Mouse (Mus musculus) Patski (cell line): ENCODE data around the gene Cxcl16. TPM values are rescaled to one million over a fixed set of nuclear protein-coding genes. Genes with fewer than 3 reads are reported as not detected.
A peak's percentile ranks its signal among the peaks of the same experiment; 100 is the strongest.

Experiments used
- ATAC-seq: fragments of 100-300 bp; one replicate; pipeline ENCODE4 v1.8.0; 2021
- CTCF ChIA-PET: fragments of 350-600 bp; sonication (Branson Sonifier 250); formaldehyde crosslinking; loops from one replicate; lab custom pipeline; 2022; ENCODE audit warnings: inconsistent platforms; lab: Charles Lee
- POLR2A ChIA-PET: fragments of 350-600 bp; sonication (Branson Sonifier 250); formaldehyde crosslinking; loops from one replicate; lab custom pipeline; 2022; ENCODE audit warnings: antibody characterized with exemption, inconsistent platforms; lab: Charles Lee
- DNase-seq: peaks from one replicate; pipeline ENCODE4 v3.0.0-alpha.2; 2011; ENCODE audit warnings: low read depth, low spot score
- H3K27me3 ChIP-seq: fragments of 371-371 bp; one replicate; pipeline ENCODE4 v1.5.1; 2021
- CTCF ChIP-seq: fragments of 100-300 bp; IDR thresholded peaks from one replicate; pipeline ENCODE4 v1.5.1; 2021
- in situ Hi-C: fragments of 300-500 bp; cut with MboI; formaldehyde crosslinking; loops from 3 replicates; pipeline ENCODE4 v1.11.1; 2018; ENCODE audit warnings: low pct_unique_long_range_greater_than_20kb, mixed read lengths
- polyA plus RNA-seq: library from polyadenylated mRNA; unstranded; gene quantifications from one replicate; pipeline ENCODE4 v1.2.3, GENCODE M21; 2021

Gene Cxcl16
- polyA plus RNA-seq, result 32.7 TPM

DNA sequence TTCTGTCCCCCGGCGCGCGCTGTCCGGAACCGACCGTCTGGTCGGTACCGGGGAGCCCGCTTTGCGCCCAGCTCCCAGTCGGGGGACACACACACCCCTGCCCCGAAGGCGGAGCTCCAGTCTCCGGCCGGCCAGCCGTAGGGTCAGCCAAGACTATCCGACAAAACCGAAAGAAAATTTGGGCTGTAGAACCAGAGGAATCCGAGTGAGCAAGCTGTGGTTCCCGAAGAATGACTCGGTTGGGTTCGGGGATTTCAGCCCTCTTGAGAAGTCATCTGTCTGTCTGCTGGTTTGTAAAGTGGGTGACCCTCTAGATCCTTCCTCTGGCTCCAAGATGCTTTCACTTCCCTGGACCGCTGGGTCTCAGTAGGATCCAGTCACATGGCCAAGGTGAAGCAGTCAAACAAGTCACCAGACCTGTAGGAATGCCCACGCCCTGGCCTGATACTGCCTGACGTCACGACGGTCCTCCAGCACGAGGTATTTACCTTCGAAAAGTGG lies at the start of gene Cxcl16:
TSS of gene Cxcl16 (minus strand) at position 384 of the 501 bp plus-strand sequence.
- DNase-seq, result no peak
- no peak for TF ChIP-seq CTCF
- ATAC-seq, result no peak
- H3K27me3 ChIP-seq, result no peaks in the 10 kb centered on the region
- POLR2A ChIA-PET, result no interaction called here
- CTCF ChIA-PET, result interaction anchor here (1.5 kb wide), 1 partner anchor 33 kb away, joined by 4 read pairs; no protein-coding TSS in a partner anchor
- in situ Hi-C loops, result no loop called here

DNA sequence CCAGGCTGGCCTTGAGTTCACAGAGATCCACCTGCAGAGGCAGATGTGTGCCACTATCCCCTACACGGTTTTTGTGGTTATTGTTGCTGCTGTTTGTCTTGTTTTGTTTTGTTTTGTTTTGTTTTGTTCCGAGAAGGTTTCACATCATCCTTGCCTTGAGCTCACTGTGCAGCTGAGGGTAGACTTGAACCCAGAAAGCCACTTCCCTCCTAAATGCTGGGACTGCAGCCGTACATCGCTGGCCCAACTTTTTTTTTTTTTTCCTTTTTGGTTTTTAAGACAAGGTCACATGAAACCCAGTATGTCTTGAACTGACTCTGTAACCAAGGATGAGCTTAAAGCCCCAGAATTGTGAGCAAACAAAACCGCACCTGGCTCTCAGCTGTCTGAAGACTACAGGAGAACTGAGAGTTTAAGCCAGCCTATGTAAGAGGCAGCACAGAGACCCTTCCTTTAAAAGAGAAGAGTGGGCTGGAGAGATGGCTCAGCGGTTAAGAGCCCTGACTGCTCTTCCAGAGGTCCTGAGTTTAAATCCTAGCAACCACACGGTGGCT lies 47.3 kb upstream of the Cxcl16 start:
- TF ChIP-seq CTCF, result no peak
- peaks cover 6% of the 10 kb centered on the region for H3K27me3 ChIP-seq
- ChIA-PET CTCF (interaction anchor here (1.1 to 2.5 kb wide), 2 partner anchors 75 to 92 kb away, joined by 4 to 9 read pairs; partner anchors contain the start of gene Arrb2), POLR2A (interaction anchor here (0.6 to 1.6 kb wide), 5 partner anchors 12 to 98 kb away, joined by 3 to 6 read pairs (median 3); no protein-coding TSS in a partner anchor)
- ATAC-seq (no peak), DNase-seq (no peak)
- in situ Hi-C loops, result loop anchor here (5.0 kb wide), 1 partner anchor 90 kb away; no protein-coding TSS in a partner anchor

DNA sequence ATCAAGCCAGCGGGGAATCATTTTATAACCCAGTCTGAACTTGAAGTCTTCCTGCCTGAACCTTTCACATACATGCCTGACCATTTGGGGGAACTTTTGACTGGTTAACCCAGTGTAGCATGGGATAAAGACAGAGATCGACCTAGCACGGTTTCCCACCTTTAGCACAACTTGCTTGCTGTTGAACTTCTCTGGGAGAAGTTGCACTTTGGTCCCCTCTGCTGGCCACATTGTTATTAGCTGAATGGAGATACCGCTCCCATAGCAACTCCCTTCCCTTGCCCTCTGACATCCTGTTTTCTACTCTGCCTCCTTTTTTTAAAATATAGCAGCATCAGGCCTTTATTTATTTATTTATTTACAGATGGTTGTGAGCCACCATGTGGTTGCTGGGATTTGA lies 46.6 kb upstream of the Cxcl16 start:
- in situ Hi-C loops, result loop anchor here (5.0 kb wide), 1 partner anchor 89 kb away; no protein-coding TSS in a partner anchor
- CTCF ChIA-PET, result interaction anchor here (1.1 to 2.5 kb wide), 2 partner anchors 74 to 91 kb away, joined by 4 to 9 read pairs; partner anchors contain the start of gene Arrb2
- POLR2A ChIA-PET, result interaction anchor here (0.7 to 1.0 kb wide), 2 partner anchors 74 to 99 kb away, joined by 3 read pairs; no protein-coding TSS in a partner anchor
- TF ChIP-seq CTCF, result peak; percentile 85
- H3K27me3 ChIP-seq, result peaks cover 6% of the 10 kb centered on the region
- DNase-seq (no peak), ATAC-seq (no peak)

DNA sequence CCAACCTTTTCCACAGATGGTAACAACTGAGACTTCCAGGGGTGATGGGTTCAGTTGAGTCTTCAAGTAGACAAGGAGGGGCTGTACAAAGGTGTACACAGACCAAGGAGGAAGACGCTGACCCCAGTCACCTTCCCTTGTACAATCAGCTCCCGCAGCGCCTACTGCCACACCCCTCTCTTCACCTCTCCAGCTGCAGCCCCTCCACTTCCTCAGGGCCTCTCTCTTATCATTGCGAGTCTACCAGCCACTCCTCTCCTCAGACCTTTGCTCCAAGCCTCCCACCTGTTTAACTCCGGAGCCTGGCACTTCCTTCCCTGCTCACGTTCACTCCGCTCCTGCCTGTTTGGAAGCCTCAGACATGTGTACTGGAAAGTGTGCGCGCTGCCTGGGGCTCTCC lies 45.2 kb upstream of the Cxcl16 start, which contains the start of gene Tm4sf5:
TSS of gene Tm4sf5 (plus strand) at position 275 of the 400 bp plus-strand sequence.
- POLR2A ChIA-PET, result interaction anchor here (0.7 kb wide), 1 partner anchor 569 kb away, joined by 3 read pairs; no protein-coding TSS in a partner anchor
- DNase-seq (no peak), ATAC-seq (no peak)
- CTCF ChIA-PET, result interaction anchor here (0.8 to 1.6 kb wide), 4 partner anchors 52 to 92 kb away, joined by 3 to 5 read pairs (median 4); partner anchors contain the start of gene Arrb2
- peaks cover 6% of the 10 kb centered on the region for H3K27me3 ChIP-seq
- TF ChIP-seq CTCF, result no peak
- in situ Hi-C loops, result loop anchor here (5.0 kb wide), 2 partner anchors 53 to 88 kb away; partner anchors contain the start of gene Med11

DNA sequence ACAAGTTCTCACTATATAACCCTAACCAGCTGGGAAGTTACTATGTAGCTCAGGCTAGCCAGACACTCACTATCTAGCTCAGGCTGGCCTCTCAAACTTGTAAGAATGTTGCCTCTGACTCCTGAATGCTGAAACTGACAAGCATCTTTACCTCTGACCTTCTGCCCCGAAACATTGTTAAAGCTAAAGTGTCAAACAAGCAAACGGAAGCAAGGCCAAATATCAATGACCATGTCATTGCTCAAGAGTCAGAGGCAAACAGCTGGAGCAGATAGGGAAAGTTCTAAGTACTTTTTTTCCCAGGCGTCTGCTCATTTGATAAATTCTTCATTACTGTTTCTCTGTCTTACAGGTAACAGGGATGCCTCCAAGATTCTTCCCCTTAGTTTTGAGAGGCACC lies 42.2 kb upstream of the Cxcl16 start:
- in situ Hi-C loops, result loop anchor here (5.0 kb wide), 1 partner anchor 50 kb away; the partner anchor contains the start of gene Med11
- POLR2A ChIA-PET, result no interaction called here
- TF ChIP-seq CTCF, result no peak
- no peak for ATAC-seq
- no peak for DNase-seq
- H3K27me3 ChIP-seq, result no peaks in the 10 kb centered on the region
- CTCF ChIA-PET, result interaction anchor here (0.9 to 1.1 kb wide), 4 partner anchors 14 to 70 kb away, joined by 3 to 4 read pairs (median 4); partner anchors contain the start of genes Arrb2 and Med11

DNA sequence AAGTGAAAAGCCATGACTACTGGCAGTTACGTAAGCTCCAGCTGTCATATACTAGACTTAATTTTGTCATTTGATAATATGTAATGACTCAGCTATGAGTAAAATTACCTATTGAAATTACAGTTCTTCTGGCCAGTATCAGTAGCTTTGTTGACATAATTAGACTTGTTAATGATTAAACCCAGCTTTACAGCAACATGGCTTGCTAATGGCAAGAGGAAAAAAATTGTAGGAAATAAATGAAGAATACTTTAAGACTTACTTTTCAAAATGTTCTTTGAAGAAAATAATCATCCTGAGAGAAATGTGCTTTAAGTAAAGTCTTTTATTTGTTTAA lies 40.7 kb upstream of the Cxcl16 start:
- TF ChIP-seq CTCF, result no peak
- DNase-seq (no peak), ATAC-seq (no peak)
- H3K27me3 ChIP-seq, result no peaks in the 10 kb centered on the region
- ChIA-PET CTCF (interaction anchor here (0.8 to 2.0 kb wide), 17 partner anchors 12 to 89 kb away, joined by 3 to 16 read pairs (median 4); partner anchors contain the start of genes Arrb2 and Med11), POLR2A (interaction anchor here (1.1 kb wide), 1 partner anchor 48 kb away, joined by 3 read pairs; the partner anchor contains the start of gene Med11)
- in situ Hi-C loops, result loop anchor here (5.0 kb wide), 1 partner anchor 48 kb away; the partner anchor contains the start of gene Med11

DNA sequence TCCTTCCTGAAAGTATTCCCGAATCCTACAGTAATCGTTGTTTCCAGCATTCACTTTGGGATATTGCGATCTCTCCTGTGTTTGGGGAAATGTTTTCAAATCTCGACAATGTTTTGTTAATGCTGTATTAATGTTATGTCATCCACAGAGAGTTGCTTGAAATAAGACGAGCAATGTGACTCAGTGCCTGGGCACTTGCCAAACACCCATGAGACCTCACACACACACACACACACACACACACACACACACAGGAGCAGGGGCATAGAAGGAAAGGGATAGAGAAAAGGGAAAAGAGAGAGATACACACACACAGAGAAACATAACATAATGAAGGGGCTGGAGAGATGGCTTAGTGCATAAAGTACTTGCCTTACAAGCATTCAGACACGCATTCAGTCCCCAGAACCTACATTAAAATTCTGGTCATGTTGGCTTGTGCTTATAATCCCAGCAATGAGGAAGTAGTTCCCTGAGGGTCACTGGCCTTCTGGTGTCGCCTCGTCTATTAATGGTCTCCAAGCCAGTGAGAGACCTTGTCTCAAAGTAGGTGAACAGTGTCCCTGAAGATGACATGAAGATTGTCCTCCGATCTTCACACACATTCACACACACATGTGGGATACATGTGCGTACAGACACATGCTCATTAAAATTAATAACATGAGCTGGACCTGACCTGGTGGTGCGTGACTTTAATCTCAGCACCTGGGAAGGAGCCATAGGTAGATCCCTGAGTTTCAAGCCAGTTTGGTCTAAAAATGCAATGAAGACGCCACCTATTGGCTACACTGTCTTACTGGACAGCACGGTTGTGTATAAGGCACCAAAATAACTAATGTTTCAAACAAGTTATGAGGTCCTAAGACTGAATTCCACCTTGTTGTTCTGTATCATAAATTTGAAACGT lies 40.0 kb upstream of the Cxcl16 start:
- H3K27me3 ChIP-seq, result no peaks in the 10 kb centered on the region
- in situ Hi-C loops, result loop anchor here (5.0 kb wide), 1 partner anchor 48 kb away; the partner anchor contains the start of gene Med11
- peak; percentile 79 for TF ChIP-seq CTCF
- ChIA-PET POLR2A (no interaction called here), CTCF (interaction anchor here (0.8 to 2.4 kb wide), 20 partner anchors 10 to 89 kb away, joined by 3 to 16 read pairs (median 4); partner anchors contain the start of genes Arrb2 and Med11)
- ATAC-seq, result no peak
- no peak for DNase-seq

DNA sequence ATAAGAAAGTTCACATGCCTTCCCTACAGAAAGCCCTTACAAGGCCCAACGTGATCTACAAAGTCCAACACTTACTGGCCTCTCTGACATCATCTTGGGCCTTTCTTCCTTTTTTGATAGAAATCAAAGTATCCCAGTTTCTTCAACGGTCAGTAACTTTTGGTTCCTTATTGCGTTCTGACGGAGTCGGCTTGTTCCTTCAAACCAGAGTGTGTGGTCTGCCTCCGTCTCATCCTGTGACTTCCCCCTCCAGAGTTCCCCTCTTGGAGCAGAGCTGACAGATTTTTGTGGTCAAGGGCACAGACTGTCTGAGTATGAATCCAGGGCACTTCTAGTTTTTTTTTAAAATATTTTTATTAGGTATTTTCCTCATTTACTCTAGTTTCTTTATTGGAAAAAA lies 29.9 kb upstream of the Cxcl16 start:
- POLR2A ChIA-PET, result no interaction called here
- H3K27me3 ChIP-seq, result no peaks in the 10 kb centered on the region
- DNase-seq (no peak), ATAC-seq (no peak)
- in situ Hi-C loops, result no loop called here
- no peak for TF ChIP-seq CTCF
- CTCF ChIA-PET, result interaction anchor here (1.1 to 1.4 kb wide), 3 partner anchors 9 to 15 kb away, joined by 3 to 5 read pairs (median 3); no protein-coding TSS in a partner anchor

DNA sequence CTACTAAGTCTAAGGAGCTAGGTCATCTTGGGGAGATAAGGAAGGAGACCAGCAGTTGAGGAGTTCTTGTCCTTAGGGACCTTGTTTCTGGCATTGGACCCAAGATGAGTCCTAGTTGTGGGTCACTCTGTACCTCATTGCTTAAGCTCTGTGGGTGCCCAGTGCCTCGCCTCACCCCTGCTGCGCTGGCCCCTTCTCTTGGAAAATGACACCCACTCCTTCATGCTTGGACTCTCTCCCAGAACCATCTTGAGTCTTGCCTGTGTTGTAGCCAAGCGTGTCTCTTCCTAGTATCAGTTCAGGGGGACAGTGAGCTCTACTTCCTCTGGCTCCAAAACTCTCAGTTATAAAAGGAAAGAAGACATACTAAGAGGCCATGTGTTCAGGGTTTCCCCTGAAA lies 29.4 kb upstream of the Cxcl16 start:
- ChIA-PET POLR2A (no interaction called here), CTCF (interaction anchor here (1.1 to 1.9 kb wide), 4 partner anchors 9 to 14 kb away, joined by 3 to 5 read pairs (median 4); no protein-coding TSS in a partner anchor)
- ATAC-seq, result no peak
- no peak for TF ChIP-seq CTCF
- H3K27me3 ChIP-seq, result no peaks in the 10 kb centered on the region
- no peak for DNase-seq
- in situ Hi-C loops, result no loop called here
